Mouse (Mus musculus) myocyte (in vitro differentiated cells): ENCODE results near the gene Lrig1. TPM values are rescaled to one million over a fixed set of nuclear protein-coding genes. Genes with fewer than 3 reads are reported as not detected.
A peak's percentile ranks its signal among the peaks of the same experiment; 100 is the strongest.

Experiments used
- H3K27me3 ChIP-seq: one replicate; pipeline ENCODE4 v1.6.1; 2011; ENCODE audit not compliant: control insufficient read depth, insufficient read depth, insufficient read length
- H3K36me3 ChIP-seq: one replicate; pipeline ENCODE4 v1.6.1; 2011; ENCODE audit not compliant: control insufficient read depth, insufficient read depth
- H3K4me2 ChIP-seq: one replicate; pipeline ENCODE4 v1.6.1; 2011; ENCODE audit warnings: low read depth, control low read depth
- H3K4me3 ChIP-seq: one replicate; pipeline ENCODE4 v1.5.1; 2011; ENCODE audit warnings: mild to moderate bottlenecking, control low read depth, moderate library complexity
- H3K79me2 ChIP-seq: one replicate; pipeline ENCODE4 v1.6.1; 2011; ENCODE audit not compliant: control insufficient read depth, insufficient read depth
- H3ac ChIP-seq: one replicate; pipeline ENCODE4 v1.6.1; 2011; ENCODE audit not compliant: control insufficient read depth, insufficient read length
- CEBPB ChIP-seq: IDR thresholded peaks from 2 replicates; pipeline ENCODE4 v1.6.1; 2011; ENCODE audit warnings: mild to moderate bottlenecking, moderate library complexity; ENCODE audit not compliant: poor library complexity, insufficient read depth, severe bottlenecking
- E2F4 ChIP-seq: IDR thresholded peaks from one replicate; pipeline ENCODE4 v1.6.1; 2011; ENCODE audit warnings: mild to moderate bottlenecking, control low read depth, moderate library complexity; ENCODE audit not compliant: insufficient read depth
- MAX ChIP-seq: IDR thresholded peaks from one replicate; pipeline ENCODE4 v1.6.1; 2011; ENCODE audit warnings: low read depth, mild to moderate bottlenecking, control low read depth
- MYOD1 ChIP-seq, 3 experiments: IDR thresholded peaks; one replicate each; pipeline ENCODE4 v1.6.1; 2011; ENCODE audit warnings: control low read depth in 2 of 3, low read depth in 2 of 3, mild to moderate bottlenecking in 2 of 3, moderate library complexity in 1 of 3; ENCODE audit not compliant: insufficient read length in 2 of 3, control insufficient read depth in 1 of 3
- MYOG ChIP-seq, 3 experiments: IDR thresholded peaks; one replicate each; pipeline ENCODE4 v1.6.1; 2011; ENCODE audit warnings: control low read depth in 2 of 3, low read depth in 2 of 3, mild to moderate bottlenecking in 2 of 3; ENCODE audit not compliant: insufficient read length in 2 of 3, control insufficient read depth in 1 of 3, insufficient read depth in 1 of 3
- POLR2A ChIP-seq: IDR thresholded peaks from one replicate; pipeline ENCODE4 v1.6.1; 2011; ENCODE audit warnings: low read depth, mild to moderate bottlenecking, control low read depth, moderate library complexity; ENCODE audit not compliant: insufficient read length
- POLR2AphosphoS2 ChIP-seq: IDR thresholded peaks from one replicate; pipeline ENCODE4 v1.6.1; 2011; ENCODE audit warnings: low read depth, control low read depth; ENCODE audit not compliant: insufficient read length
- REST ChIP-seq: IDR thresholded peaks from one replicate; pipeline ENCODE4 v1.6.1; 2011; ENCODE audit warnings: mild to moderate bottlenecking, control low read depth, moderate library complexity; ENCODE audit not compliant: insufficient read depth, insufficient read length
- SRF ChIP-seq: IDR thresholded peaks from one replicate; pipeline ENCODE4 v1.6.1; 2011; ENCODE audit warnings: low read depth; ENCODE audit not compliant: control insufficient read depth, insufficient read length
- TCF12 ChIP-seq: IDR thresholded peaks from one replicate; pipeline ENCODE4 v1.6.1; 2011; ENCODE audit warnings: mild to moderate bottlenecking, control low read depth; ENCODE audit not compliant: poor library complexity, insufficient read depth, severe bottlenecking
- TCF3 ChIP-seq: IDR thresholded peaks from one replicate; pipeline ENCODE4 v1.6.1; 2011; ENCODE audit warnings: low read depth, control low read depth; ENCODE audit not compliant: insufficient read length
- USF1 ChIP-seq: IDR thresholded peaks from one replicate; pipeline ENCODE4 v1.6.1; 2011; ENCODE audit warnings: low read depth, mild to moderate bottlenecking, control low read depth, moderate library complexity
- polyA plus RNA-seq: library from polyadenylated mRNA; unstranded; fragments of >200 nt; fragmentation: generic; extraction: Trizol; gene quantifications from one replicate; pipeline ENCODE4 v1.2.1, GENCODE M21; 2012; ENCODE audit warnings: missing spikeins

Lrig1 gene
- polyA plus RNA-seq, 1 experiment = 22.1 TPM

DNA sequence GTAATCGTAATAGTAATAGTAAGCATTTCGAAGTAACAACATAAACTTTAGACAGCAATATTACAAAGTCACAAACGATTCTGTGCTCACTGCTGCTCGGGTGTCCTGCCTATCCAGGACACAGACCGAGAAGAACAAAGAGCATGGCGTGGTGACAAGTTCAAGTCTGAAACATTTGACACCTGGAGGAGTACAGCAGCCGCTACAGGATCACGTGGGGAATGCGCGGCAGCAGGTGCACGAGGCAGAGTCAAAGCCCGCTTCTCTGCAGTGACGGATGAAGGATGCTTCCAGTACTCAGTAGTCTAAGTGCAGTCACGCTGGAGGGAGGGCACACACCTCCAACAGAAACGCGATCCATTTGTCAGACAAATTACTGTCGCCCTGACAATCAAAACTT lies 48.4 kb downstream of the Lrig1 start:
- H3ac ChIP-seq = no peak overlapping the region
- no peaks in the 10 kb centered on the region for H3K27me3 ChIP-seq
- TF ChIP-seq SRF (no peak), MAX (no peak), E2F4 (no peak), POLR2A (no peak), REST (no peak), USF1 (no peak)
- no peak overlapping the region for H3K4me3 ChIP-seq
- peaks cover 14% of the 10 kb centered on the region for H3K79me2 ChIP-seq
- H3K4me2 ChIP-seq = no peak overlapping the region
- no peaks in the 10 kb centered on the region for H3K36me3 ChIP-seq

GRCm38 (mm10) chr6:94649637-94650036 lies 50.3 kb downstream of the Lrig1 start:
- Histone ChIP-seq H3ac (no peak overlapping the region), H3K4me2 (no peak overlapping the region)
- TF ChIP-seq USF1 (no peak), MYOD1 (IDR thresholded peaks at IDR 0.05; ENCODE audit: control insufficient read depth in 1 of 3, insufficient read length in 2 of 3, low read depth in 2 of 3) (no peak), CEBPB (no peak), MAX (no peak), POLR2AphosphoS2 (no peak), E2F4 (no peak), TCF12 (no peak), POLR2A (no peak), SRF (no peak), TCF3 (no peak), MYOG (IDR thresholded peaks at IDR 0.05; ENCODE audit: control insufficient read depth in 1 of 3, insufficient read depth in 1 of 3, insufficient read length in 2 of 3, low read depth in 2 of 3) (no peak), REST (no peak)

DNA sequence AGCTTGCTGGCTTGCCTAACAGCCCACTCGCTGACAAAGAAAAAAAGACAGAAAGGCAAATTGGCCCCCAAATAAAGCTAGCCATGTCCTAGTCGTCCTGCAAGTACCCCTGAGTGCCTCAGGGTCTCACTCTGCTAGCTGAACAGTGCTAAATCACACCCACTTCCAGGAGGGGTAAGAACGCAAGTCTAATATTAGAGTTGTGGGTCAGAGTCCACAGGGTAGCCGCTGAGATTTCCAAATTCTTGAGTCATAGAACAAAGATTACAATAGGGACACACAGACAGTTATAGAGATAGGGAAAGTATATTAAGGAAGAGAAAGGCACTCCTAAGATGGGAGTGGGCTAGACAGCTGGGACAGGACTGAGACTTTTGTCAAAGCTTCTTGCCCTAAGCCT lies 51.5 kb downstream of the Lrig1 start:
- TF ChIP-seq TCF12 (no peak), CEBPB (no peak)
- H3ac ChIP-seq = no peak overlapping the region
- H3K4me3 ChIP-seq = no peak overlapping the region
- H3K36me3 ChIP-seq = no peaks in the 10 kb centered on the region
- H3K4me2 ChIP-seq = peak overlapping the region; percentile 72
- H3K79me2 ChIP-seq = peaks cover 23% of the 10 kb centered on the region
- H3K27me3 ChIP-seq = no peaks in the 10 kb centered on the region

More at GRCm38 (mm10) chr6:94649637-94650036, 50.3 kb downstream of the Lrig1 start:
- H3K79me2 ChIP-seq = peaks cover 19% of the 10 kb centered on the region
- H3K27me3 ChIP-seq = no peaks in the 10 kb centered on the region
- no peak overlapping the region for H3K4me3 ChIP-seq
- H3K36me3 ChIP-seq = no peaks in the 10 kb centered on the region

DNA sequence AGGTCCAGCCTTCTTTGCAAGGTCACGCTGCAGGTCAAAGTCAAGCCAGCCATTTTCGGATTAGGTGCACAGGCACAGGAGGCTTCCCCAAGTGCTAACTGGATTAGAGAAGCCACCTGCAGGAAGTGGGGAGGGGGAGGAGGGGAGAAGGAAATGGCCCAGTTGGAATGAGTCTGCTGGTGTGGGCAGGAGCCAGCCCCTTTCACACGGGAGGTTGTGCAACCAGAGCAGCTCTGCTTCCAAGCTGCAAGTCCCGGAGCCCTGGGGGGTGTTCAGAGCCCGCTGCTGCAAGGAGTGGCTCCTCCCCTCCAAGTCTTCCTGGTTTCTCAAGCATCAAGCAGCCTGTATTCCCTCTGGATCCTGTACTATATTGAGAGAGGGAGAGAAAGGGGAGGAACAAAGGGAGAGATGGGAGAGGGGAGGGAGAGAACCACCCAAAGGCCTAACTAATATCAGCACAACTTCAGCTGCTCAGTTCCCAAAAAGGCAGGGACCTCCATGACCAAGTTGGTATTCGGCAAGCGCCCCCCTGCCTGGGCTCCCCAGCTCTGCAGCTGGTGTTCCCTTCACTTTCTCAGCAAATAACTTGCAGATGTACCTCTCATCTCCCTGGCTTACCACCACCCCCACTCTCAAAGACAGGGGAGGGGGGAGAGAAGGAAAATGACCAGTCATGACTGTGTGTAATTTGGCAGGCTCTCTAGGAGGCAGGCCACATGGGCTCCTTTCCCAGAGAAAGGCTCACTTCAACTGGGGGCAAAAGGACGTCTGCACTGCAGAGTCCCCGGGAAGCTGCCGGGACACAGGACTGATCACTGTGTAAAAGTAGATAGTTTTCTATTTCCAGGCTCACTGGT lies 52.2 kb downstream of the Lrig1 start:
- Histone ChIP-seq H3K4me2 (peak overlapping the region; percentile 72), H3ac (no peak overlapping the region), H3K36me3 (no peaks in the 10 kb centered on the region), H3K79me2 (peaks cover 30% of the 10 kb centered on the region), H3K27me3 (no peaks in the 10 kb centered on the region), H3K4me3 (no peak overlapping the region)
- TF ChIP-seq SRF (no peak), POLR2AphosphoS2 (no peak), TCF12 (peak; percentile 28), REST (no peak), MYOD1 (IDR thresholded peaks at IDR 0.05; ENCODE audit: control insufficient read depth in 1 of 3, insufficient read length in 2 of 3, low read depth in 2 of 3) (no peak), CEBPB (peak; percentile 95)

- no peak for TF ChIP-seq TCF3
- TF ChIP-seq MYOD1 (IDR thresholded peaks at IDR 0.05; ENCODE audit: control insufficient read depth in 1 of 3, insufficient read length in 2 of 3, low read depth in 2 of 3) = no peak
- TF ChIP-seq CEBPB = no peak
- TF ChIP-seq USF1 = no peak
- TF ChIP-seq E2F4 = no peak
- TF ChIP-seq REST = no peak
- no peak for TF ChIP-seq MAX
- no peak for TF ChIP-seq POLR2AphosphoS2
- no peak for TF ChIP-seq SRF
- no peak for TF ChIP-seq POLR2A
- no peak for TF ChIP-seq MYOG (IDR thresholded peaks at IDR 0.05; ENCODE audit: control insufficient read depth in 1 of 3, insufficient read depth in 1 of 3, insufficient read length in 2 of 3, low read depth in 2 of 3)
- no peak for TF ChIP-seq TCF12
- no peaks in the 10 kb centered on the region for H3K27me3 ChIP-seq
- no peak overlapping the region for H3ac ChIP-seq
- peaks cover 39% of the 10 kb centered on the region for H3K79me2 ChIP-seq
- H3K4me3 ChIP-seq = no peak overlapping the region
- no peaks in the 10 kb centered on the region for H3K36me3 ChIP-seq
- peak overlapping the region; percentile 72 for H3K4me2 ChIP-seq
Measured at GRCm38 (mm10) chr6:94646902-94647301, 53.1 kb downstream of the Lrig1 start.
